In the genomic region with DNA sequence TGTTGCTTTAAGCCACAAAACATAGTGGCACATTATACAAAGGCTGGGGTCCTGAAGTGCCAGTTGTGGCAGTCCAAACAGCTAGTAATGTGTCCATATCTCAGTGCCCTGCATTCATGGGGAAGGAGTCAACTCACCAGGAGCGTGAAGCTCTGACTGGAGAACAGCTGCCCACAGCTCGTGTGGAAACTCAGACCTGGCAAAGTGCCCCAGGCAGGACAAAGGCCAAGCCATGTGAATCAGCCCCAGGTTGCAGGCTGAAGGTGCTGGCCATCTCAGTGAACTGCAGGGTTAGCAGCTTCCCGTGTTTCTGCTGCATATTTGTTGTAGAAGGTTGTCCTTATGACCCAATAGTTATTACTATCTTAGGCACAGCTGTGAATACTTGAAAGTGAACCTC, we compare ENCODE assay signal across 8 mouse cellular contexts. TPM values are rescaled to one million over a fixed set of nuclear protein-coding genes. Genes with fewer than 3 reads are reported as not detected.
DNase-seq lines count a peak whose midpoint lies in the region; ATAC-seq and TF ChIP-seq lines count a peak whose summit lies in the region.
"Had no signal": no experiment of that assay in that cellular context is flagged by ENCODE, and none has a peak within 500 bp of the region (broad histone marks: within the 10 kb centered on the region; RNA-seq: fewer than 3 reads in every experiment).

No protein-coding gene starts in this region.

- no peak for TF ChIP-seq CTCF in cerebellum, adult 2 months (IDR thresholded peaks at IDR 0.05; ENCODE audit: borderline replicate concordance, insufficient read depth, low read depth, low read length)

- ATAC-seq in monocyte, adult 5-6 weeks (replicated peaks; ENCODE audit: insufficient number of reproducible peaks, low FRiP score, low TSS enrichment, poor library complexity, severe bottlenecking), result no peak

- H3K27me3 ChIP-seq in cerebellum, adult 2 months (ENCODE audit: control insufficient read depth, insufficient read depth, low read length), result no peaks in the 10 kb centered on the region
- no peaks in the 10 kb centered on the region for H3K27me3 ChIP-seq in forebrain, embryonic 10.5 days (ENCODE audit: poor library complexity, severe bottlenecking)
- H3K27me3 ChIP-seq: limb, embryonic 12.5 days had no signal

- peaks cover 7% of the 10 kb centered on the region; the same call in 1 of the 2 replicates for H3K36me3 ChIP-seq in forebrain, embryonic 10.5 days (replicated peaks)
- H3K36me3 ChIP-seq: limb, embryonic 12.5 days had no signal

- H3K9me3 ChIP-seq in forebrain, embryonic 10.5 days, result no peaks in the 10 kb centered on the region
- H3K9me3 ChIP-seq: limb, embryonic 12.5 days had no signal

- H3K27ac ChIP-seq in cerebellum, adult 2 months (ENCODE audit: insufficient read depth, low read length), result no peak overlapping the region
- H3K27ac ChIP-seq in forebrain, embryonic 10.5 days, result no peak overlapping the region
- H3K27ac ChIP-seq: limb, embryonic 12.5 days had no signal

- TF ChIP-seq POLR2A in cerebellum, adult 2 months (IDR thresholded peaks at IDR 0.05; ENCODE audit: borderline replicate concordance, insufficient read depth, low read length), result no peak

- 1% methylated on average over 3 of the region's 3 CpGs for WGBS in cerebellum, adult 2 months
- WGBS in forebrain, embryonic 10.5 days, result 73% methylated on average over 3 of the region's 3 CpGs

- H3K4me3 ChIP-seq in cerebellum, adult 2 months (replicated peaks; ENCODE audit: insufficient read depth, low read depth, low read length), result no peak overlapping the region
- H3K4me3 ChIP-seq in forebrain, embryonic 10.5 days, result no peak overlapping the region
- H3K4me3 ChIP-seq: limb, embryonic 12.5 days had no signal

- H3K4me1 ChIP-seq in cerebellum, adult 2 months (ENCODE audit: control insufficient read depth, insufficient read depth, low read length), result peaks cover 10% of the 10 kb centered on the region
- peaks cover 15% of the 10 kb centered on the region for H3K4me1 ChIP-seq in forebrain, embryonic 10.5 days
- H3K4me1 ChIP-seq: limb, embryonic 12.5 days had no signal

- intact Hi-C loops in heart, postnatal 14 days (cut with DNase I), result no loop called here
- intact Hi-C loops in left cerebral cortex, postnatal 36 days (cut with DNase I), result no loop called here

- DNase-seq in urinary bladder, postnatal 14 days (ENCODE audit: low spot score), result peak; percentile 21
- DNase-seq in urinary bladder, adult 2 months (ENCODE audit: low spot score), result no peak
- peak; percentile 77 to 79 for DNase-seq in cerebellum, adult 2 months
- DNase-seq in heart, postnatal 14 days, result peak; percentile 59 to 63
- DNase-seq in left cerebral cortex, postnatal 36 days (ENCODE audit: low spot score in 2 of 2), result no peak
- no peak for DNase-seq in forebrain, embryonic 10.5 days (ENCODE audit: extremely low spot score, low spot score)

RNA-seq across cellular contexts. Expression of gene Lime1, which starts 36.1 kb away (rescaled TPM):
- 26.6 and 36.3 TPM in 2 replicates for polyA plus RNA-seq in urinary bladder, adult 2 months (2012; rRNA removed)
- polyA plus RNA-seq in cerebellum, adult 2 months (2012; rRNA removed), result 79.8 and 85.0 TPM in 2 replicates
- total RNA-seq in heart, postnatal 14 days (2021), result 1 to 10 TPM; 7.9 to 8.7 TPM
- 55.7 to 137 TPM (median 104 TPM) in 3 replicates for total RNA-seq in monocyte, adult 5-6 weeks (2017)
- 10 to 100 TPM; 30.5 to 48.6 TPM for total RNA-seq in left cerebral cortex, postnatal 36 days (2021)
- polyA plus RNA-seq in forebrain, embryonic 10.5 days (2016; fragmentation: Nextera tagmentation; extraction: Ambion mirVana), result 29.8 TPM in 2 replicates

RNA-seq across cellular contexts. Expression of gene Zbtb46, which starts 43.3 kb away (rescaled TPM):
- polyA plus RNA-seq in urinary bladder, adult 2 months (2012; rRNA removed), result 4.4 and 4.6 TPM in 2 replicates
- 31.9 and 34.6 TPM in 2 replicates for polyA plus RNA-seq in cerebellum, adult 2 months (2012; rRNA removed)
- 10 to 100 TPM; 13.8 to 14.4 TPM for total RNA-seq in heart, postnatal 14 days (2021)
- total RNA-seq in monocyte, adult 5-6 weeks (2017), result 2.3 to 4.3 TPM (median 3.8 TPM) in 3 replicates
- total RNA-seq in left cerebral cortex, postnatal 36 days (2021), result 10 to 100 TPM; 10.3 to 12.3 TPM
- 17.5 and 18.3 TPM in 2 replicates for polyA plus RNA-seq in forebrain, embryonic 10.5 days (2016; fragmentation: Nextera tagmentation; extraction: Ambion mirVana)

RNA-seq across cellular contexts. Expression of gene Arfrp1, which starts 50.7 kb away (rescaled TPM):
- 67.5 and 73.0 TPM in 2 replicates for polyA plus RNA-seq in urinary bladder, adult 2 months (2012; rRNA removed)
- 75.6 and 77.7 TPM in 2 replicates for polyA plus RNA-seq in cerebellum, adult 2 months (2012; rRNA removed)
- total RNA-seq in heart, postnatal 14 days (2021), result 10 to 100 TPM; 43.9 to 44.0 TPM
- 51.2 to 71.0 TPM (median 67.9 TPM) in 3 replicates for total RNA-seq in monocyte, adult 5-6 weeks (2017)
- 10 to 100 TPM; 38.5 to 45.4 TPM for total RNA-seq in left cerebral cortex, postnatal 36 days (2021)
- polyA plus RNA-seq in forebrain, embryonic 10.5 days (2016; fragmentation: Nextera tagmentation; extraction: Ambion mirVana), result 80.0 and 84.5 TPM in 2 replicates

RNA-seq across cellular contexts. Expression of gene Zgpat, which starts 51.2 kb away (rescaled TPM):
- 36.7 and 41.9 TPM in 2 replicates for polyA plus RNA-seq in urinary bladder, adult 2 months (2012; rRNA removed)
- 102 and 106 TPM in 2 replicates for polyA plus RNA-seq in cerebellum, adult 2 months (2012; rRNA removed)
- 10 to 100 TPM; 21.0 to 21.4 TPM for total RNA-seq in heart, postnatal 14 days (2021)
- 65.6 to 98.9 TPM (median 66.9 TPM) in 3 replicates for total RNA-seq in monocyte, adult 5-6 weeks (2017)
- 10 to 100 TPM; 50.3 to 84.9 TPM for total RNA-seq in left cerebral cortex, postnatal 36 days (2021)
- polyA plus RNA-seq in forebrain, embryonic 10.5 days (2016; fragmentation: Nextera tagmentation; extraction: Ambion mirVana), result 43.7 and 47.4 TPM in 2 replicates

Comparison
In these comparisons a context has a peak if more than half of its experiments do, and no peak if none do; other contexts are left out.
1. DNase-seq: peak in urinary bladder, postnatal 14 days (single experiment), cerebellum, adult 2 months (2 of 2) and heart, postnatal 14 days (2 of 2); none in urinary bladder, adult 2 months (single experiment), left cerebral cortex, postnatal 36 days (0 of 2) and forebrain, embryonic 10.5 days (single experiment).